Mouse (Mus musculus) myocyte (in vitro differentiated cells): ENCODE results near the gene Plin3. TPM values are rescaled to one million over a fixed set of nuclear protein-coding genes. Genes with fewer than 3 reads are reported as not detected.
"Not testable (repeated sequence)": the region's sequence is repeated elsewhere in the genome, so short reads cannot be mapped to it uniquely, and the experiment has no call there.

Source experiments
- H3K27me3 ChIP-seq: one replicate; pipeline ENCODE4 v1.6.1; 2011; ENCODE audit not compliant: control insufficient read depth, insufficient read depth, insufficient read length
- H3K36me3 ChIP-seq: one replicate; pipeline ENCODE4 v1.6.1; 2011; ENCODE audit not compliant: control insufficient read depth, insufficient read depth
- H3K4me2 ChIP-seq: one replicate; pipeline ENCODE4 v1.6.1; 2011; ENCODE audit warnings: low read depth, control low read depth
- H3K4me3 ChIP-seq: one replicate; pipeline ENCODE4 v1.5.1; 2011; ENCODE audit warnings: mild to moderate bottlenecking, control low read depth, moderate library complexity
- H3K79me2 ChIP-seq: one replicate; pipeline ENCODE4 v1.6.1; 2011; ENCODE audit not compliant: control insufficient read depth, insufficient read depth
- H3ac ChIP-seq: one replicate; pipeline ENCODE4 v1.6.1; 2011; ENCODE audit not compliant: control insufficient read depth, insufficient read length
- CEBPB ChIP-seq: IDR thresholded peaks from 2 replicates; pipeline ENCODE4 v1.6.1; 2011; ENCODE audit warnings: mild to moderate bottlenecking, moderate library complexity; ENCODE audit not compliant: poor library complexity, insufficient read depth, severe bottlenecking
- MAX ChIP-seq: IDR thresholded peaks from one replicate; pipeline ENCODE4 v1.6.1; 2011; ENCODE audit warnings: low read depth, mild to moderate bottlenecking, control low read depth
- MYOD1 ChIP-seq, 3 experiments: IDR thresholded peaks; one replicate each; pipeline ENCODE4 v1.6.1; 2011; ENCODE audit warnings: control low read depth in 2 of 3, low read depth in 2 of 3, mild to moderate bottlenecking in 2 of 3, moderate library complexity in 1 of 3; ENCODE audit not compliant: insufficient read length in 2 of 3, control insufficient read depth in 1 of 3
- MYOG ChIP-seq, 3 experiments: IDR thresholded peaks; one replicate each; pipeline ENCODE4 v1.6.1; 2011; ENCODE audit warnings: control low read depth in 2 of 3, low read depth in 2 of 3, mild to moderate bottlenecking in 2 of 3; ENCODE audit not compliant: insufficient read length in 2 of 3, control insufficient read depth in 1 of 3, insufficient read depth in 1 of 3
- POLR2A ChIP-seq: IDR thresholded peaks from one replicate; pipeline ENCODE4 v1.6.1; 2011; ENCODE audit warnings: low read depth, mild to moderate bottlenecking, control low read depth, moderate library complexity; ENCODE audit not compliant: insufficient read length
- POLR2AphosphoS2 ChIP-seq: IDR thresholded peaks from one replicate; pipeline ENCODE4 v1.6.1; 2011; ENCODE audit warnings: low read depth, control low read depth; ENCODE audit not compliant: insufficient read length
- REST ChIP-seq: IDR thresholded peaks from one replicate; pipeline ENCODE4 v1.6.1; 2011; ENCODE audit warnings: mild to moderate bottlenecking, control low read depth, moderate library complexity; ENCODE audit not compliant: insufficient read depth, insufficient read length
- SRF ChIP-seq: IDR thresholded peaks from one replicate; pipeline ENCODE4 v1.6.1; 2011; ENCODE audit warnings: low read depth; ENCODE audit not compliant: control insufficient read depth, insufficient read length
- TCF12 ChIP-seq: IDR thresholded peaks from one replicate; pipeline ENCODE4 v1.6.1; 2011; ENCODE audit warnings: mild to moderate bottlenecking, control low read depth; ENCODE audit not compliant: poor library complexity, insufficient read depth, severe bottlenecking
- TCF3 ChIP-seq: IDR thresholded peaks from one replicate; pipeline ENCODE4 v1.6.1; 2011; ENCODE audit warnings: low read depth, control low read depth; ENCODE audit not compliant: insufficient read length
- USF1 ChIP-seq: IDR thresholded peaks from one replicate; pipeline ENCODE4 v1.6.1; 2011; ENCODE audit warnings: low read depth, mild to moderate bottlenecking, control low read depth, moderate library complexity
- polyA plus RNA-seq: library from polyadenylated mRNA; unstranded; fragments of >200 nt; fragmentation: generic; extraction: Trizol; gene quantifications from one replicate; pipeline ENCODE4 v1.2.1, GENCODE M21; 2012; ENCODE audit warnings: missing spikeins

The Plin3 gene
- polyA plus RNA-seq, 1 experiment, result 44.8 TPM

DNA sequence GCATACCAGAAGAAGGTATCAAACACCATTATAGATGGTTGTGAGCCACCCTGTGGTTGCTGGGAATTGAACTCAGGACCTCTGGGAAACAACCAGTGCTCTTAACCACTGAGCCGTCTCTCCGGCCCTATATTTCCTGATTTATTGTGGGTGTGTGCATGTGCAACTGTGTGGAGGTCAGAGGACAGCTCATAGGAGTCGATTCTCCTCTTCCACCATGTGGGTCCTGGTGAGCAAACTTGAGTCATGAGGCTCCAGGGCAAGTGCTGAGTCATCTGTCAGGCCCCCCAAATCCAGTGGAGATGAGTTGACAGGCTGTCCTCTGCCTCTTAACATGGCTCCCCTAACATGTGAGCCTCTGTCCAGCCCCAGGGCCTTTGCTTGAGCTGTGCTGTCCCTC is 26.8 kb downstream of the Plin3 start:
- Histone ChIP-seq H3K4me3 (no peak overlapping the region), H3K4me2 (peak overlapping the region; percentile 69), H3K36me3 (no peaks in the 10 kb centered on the region), H3ac (no peak overlapping the region), H3K27me3 (no peaks in the 10 kb centered on the region), H3K79me2 (peaks cover 5% of the 10 kb centered on the region)
- TF ChIP-seq POLR2AphosphoS2 (peak; percentile 49), MYOG (IDR thresholded peaks at IDR 0.05; ENCODE audit: control insufficient read depth in 1 of 3, insufficient read depth in 1 of 3, insufficient read length in 2 of 3, low read depth in 2 of 3) (no peak)

DNA sequence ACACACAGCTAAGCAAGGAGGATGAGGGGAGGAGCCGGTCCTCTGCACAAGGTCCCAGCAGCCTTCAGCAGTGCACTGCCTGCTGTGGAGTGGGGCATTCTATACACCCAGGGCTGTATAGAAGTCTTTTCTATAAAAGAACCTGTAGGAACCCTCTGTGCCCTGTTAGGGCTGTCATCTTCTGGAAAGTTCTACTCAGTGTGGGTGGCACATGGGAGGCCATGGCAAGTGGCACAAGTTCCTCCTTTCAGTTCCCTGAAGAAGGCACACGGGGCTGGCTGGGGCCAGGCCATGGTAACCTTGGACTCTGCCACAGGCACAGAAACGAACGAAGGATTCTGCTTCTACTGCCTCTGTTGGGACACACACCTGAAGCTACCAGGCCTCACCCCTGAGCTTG is 27.7 kb downstream of the Plin3 start:
- Histone ChIP-seq H3K4me3 (no peak overlapping the region), H3K79me2 (peaks cover 14% of the 10 kb centered on the region), H3K27me3 (no peaks in the 10 kb centered on the region), H3ac (no peak overlapping the region), H3K36me3 (peaks cover 7% of the 10 kb centered on the region), H3K4me2 (no peak overlapping the region)
- no peak for TF ChIP-seq MYOG (IDR thresholded peaks at IDR 0.05; ENCODE audit: control insufficient read depth in 1 of 3, insufficient read depth in 1 of 3, insufficient read length in 2 of 3, low read depth in 2 of 3)
- TF ChIP-seq POLR2AphosphoS2, result peak; percentile 28
- no peak for TF ChIP-seq CEBPB
- TF ChIP-seq USF1, result no peak

DNA sequence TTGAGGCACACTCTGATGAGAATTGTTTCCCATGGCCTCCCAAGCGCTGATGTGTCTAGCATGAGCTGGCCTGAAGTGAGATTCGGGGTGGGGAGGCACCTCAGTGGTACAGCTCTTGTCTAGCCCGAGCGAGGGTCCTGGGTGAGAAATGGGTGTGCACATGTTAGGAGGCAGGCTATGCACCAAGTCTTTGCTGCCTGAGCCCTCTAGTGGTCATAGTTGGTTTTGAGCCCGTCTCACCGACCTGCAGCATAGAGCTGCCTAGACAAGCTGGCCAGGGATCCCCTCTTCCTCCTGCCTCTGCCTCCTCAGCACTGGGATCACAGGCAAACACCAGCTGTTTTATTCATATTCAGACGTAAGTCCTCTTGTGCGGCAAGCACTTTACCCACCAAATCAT is 28.7 kb downstream of the Plin3 start:
- Histone ChIP-seq H3K36me3 (peaks cover 7% of the 10 kb centered on the region), H3K4me2 (no peak overlapping the region), H3ac (no peak overlapping the region), H3K27me3 (no peaks in the 10 kb centered on the region), H3K79me2 (peaks cover 24% of the 10 kb centered on the region), H3K4me3 (no peak overlapping the region)
- peak; percentile 64 for TF ChIP-seq POLR2AphosphoS2
- TF ChIP-seq TCF12, result no peak

DNA sequence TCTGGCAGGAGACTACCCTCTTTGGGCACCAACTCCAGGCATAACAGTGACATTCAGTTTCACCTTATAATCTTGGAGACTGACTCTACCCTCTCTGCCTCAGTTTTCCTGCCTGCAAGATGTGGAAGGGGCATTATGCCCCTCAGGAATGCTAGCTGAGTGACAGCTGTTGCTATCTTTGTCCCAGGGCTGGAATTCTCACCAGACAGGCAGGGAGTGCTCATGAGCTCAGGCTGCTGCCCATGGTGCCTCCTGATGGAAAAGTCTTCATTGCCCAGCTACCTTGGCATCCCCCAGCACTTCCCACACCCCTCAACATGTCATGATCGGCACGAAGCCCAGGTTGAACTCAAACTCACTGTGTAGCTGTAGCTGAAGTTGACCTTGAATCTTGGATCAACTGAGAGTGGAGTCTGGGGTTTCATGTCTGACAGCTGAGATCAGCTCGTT is 30.0 kb downstream of the Plin3 start:
- Histone ChIP-seq H3ac (no peak overlapping the region), H3K79me2 (peaks cover 34% of the 10 kb centered on the region), H3K36me3 (peaks cover 7% of the 10 kb centered on the region), H3K27me3 (no peaks in the 10 kb centered on the region), H3K4me2 (peak overlapping the region; percentile 56), H3K4me3 (no peak overlapping the region)
- no peak for TF ChIP-seq REST
- TF ChIP-seq MYOG (IDR thresholded peaks at IDR 0.05; ENCODE audit: control insufficient read depth in 1 of 3, insufficient read depth in 1 of 3, insufficient read length in 2 of 3, low read depth in 2 of 3), result peak; percentile 37 to 81 (median 46)
- TF ChIP-seq POLR2AphosphoS2, result peak; percentile 84
- peak in 2 of 3 experiments; percentile 49 to 80 for TF ChIP-seq MYOD1 (IDR thresholded peaks at IDR 0.05; ENCODE audit: control insufficient read depth in 1 of 3, insufficient read length in 2 of 3, low read depth in 2 of 3)

DNA sequence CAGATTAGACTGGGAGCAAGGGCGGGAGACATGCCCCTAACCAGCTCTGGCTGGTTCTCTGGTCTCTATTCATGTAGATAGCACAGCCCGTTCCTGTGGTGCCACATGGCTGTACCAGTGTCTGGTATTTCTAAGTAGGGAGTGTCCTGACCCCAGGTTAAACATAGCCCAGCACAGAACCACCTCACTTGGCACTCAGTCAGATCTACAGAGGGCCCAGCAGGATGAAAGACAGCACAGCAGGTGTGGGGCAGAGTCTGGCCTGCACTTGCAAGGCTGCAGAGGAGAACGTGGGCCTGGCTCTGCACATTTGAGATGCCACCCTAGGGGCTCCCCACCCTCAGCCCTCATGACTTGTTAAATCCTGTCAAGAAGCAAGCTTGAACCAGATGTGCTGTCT is 31.5 kb downstream of the Plin3 start:
- peak overlapping the region; percentile 77 for H3K4me2 ChIP-seq
- peaks cover 7% of the 10 kb centered on the region for H3K36me3 ChIP-seq
- peak; percentile 48 to 96 (median 70) for TF ChIP-seq MYOG (IDR thresholded peaks at IDR 0.05; ENCODE audit: control insufficient read depth in 1 of 3, insufficient read depth in 1 of 3, insufficient read length in 2 of 3, low read depth in 2 of 3)
- peak; percentile 68 for TF ChIP-seq TCF12
- TF ChIP-seq TCF3, result peak; percentile 22
- no peak for TF ChIP-seq MAX
- TF ChIP-seq MYOD1 (IDR thresholded peaks at IDR 0.05; ENCODE audit: control insufficient read depth in 1 of 3, insufficient read length in 2 of 3, low read depth in 2 of 3), result peak; percentile 59 to 98 (median 92)
- no peak for TF ChIP-seq SRF
- peak; percentile 35 for TF ChIP-seq POLR2AphosphoS2
- no peak overlapping the region for H3ac ChIP-seq
- H3K4me3 ChIP-seq, result no peak overlapping the region
- H3K79me2 ChIP-seq, result peaks cover 40% of the 10 kb centered on the region
- no peaks in the 10 kb centered on the region for H3K27me3 ChIP-seq

DNA sequence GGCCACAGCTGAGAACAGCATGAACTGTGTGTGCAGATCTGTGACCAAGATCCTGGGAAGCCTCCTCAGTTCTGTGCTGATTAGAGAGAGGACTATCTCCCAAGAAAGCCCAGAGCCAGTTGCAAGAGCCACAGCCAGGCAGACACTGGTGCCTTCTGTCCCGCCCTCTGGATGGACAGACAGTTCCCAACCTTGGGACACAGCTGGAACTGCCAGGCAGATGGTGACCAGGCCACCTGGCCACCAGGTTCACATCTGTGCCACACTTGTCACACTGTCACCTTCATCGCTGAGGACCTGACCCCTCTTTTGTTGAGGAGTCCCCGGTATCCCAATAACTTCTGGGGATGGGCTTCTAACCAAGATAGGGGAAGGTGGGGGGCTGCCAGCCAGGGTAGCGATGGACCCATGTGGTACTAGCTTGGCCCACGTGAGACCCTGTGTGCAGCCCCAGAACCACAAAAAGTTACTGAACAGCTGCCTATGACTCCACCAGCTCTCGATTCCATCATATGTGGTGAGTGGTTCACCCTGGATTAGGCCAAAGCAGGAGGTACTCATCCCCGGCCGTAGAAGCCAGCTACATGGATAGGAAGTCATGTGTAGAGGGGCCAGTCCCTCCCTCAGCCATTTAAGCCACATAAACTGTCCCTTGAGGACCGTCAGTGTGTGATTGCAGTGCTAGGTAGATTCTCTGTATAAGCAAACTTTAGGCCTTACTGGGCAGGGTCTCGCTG is 33.2 kb downstream of the Plin3 start:
- Histone ChIP-seq H3K4me3 (peak overlapping the region; percentile 50), H3K79me2 (peaks cover 40% of the 10 kb centered on the region), H3ac (no peak overlapping the region), H3K36me3 (peaks cover 7% of the 10 kb centered on the region), H3K4me2 (peak overlapping the region; percentile 77), H3K27me3 (no peaks in the 10 kb centered on the region)
- TF ChIP-seq POLR2A, result no peak
- no peak for TF ChIP-seq MAX
- TF ChIP-seq REST, result no peak
- TF ChIP-seq MYOD1 (IDR thresholded peaks at IDR 0.05; ENCODE audit: control insufficient read depth in 1 of 3, insufficient read length in 2 of 3, low read depth in 2 of 3), result no peak

DNA sequence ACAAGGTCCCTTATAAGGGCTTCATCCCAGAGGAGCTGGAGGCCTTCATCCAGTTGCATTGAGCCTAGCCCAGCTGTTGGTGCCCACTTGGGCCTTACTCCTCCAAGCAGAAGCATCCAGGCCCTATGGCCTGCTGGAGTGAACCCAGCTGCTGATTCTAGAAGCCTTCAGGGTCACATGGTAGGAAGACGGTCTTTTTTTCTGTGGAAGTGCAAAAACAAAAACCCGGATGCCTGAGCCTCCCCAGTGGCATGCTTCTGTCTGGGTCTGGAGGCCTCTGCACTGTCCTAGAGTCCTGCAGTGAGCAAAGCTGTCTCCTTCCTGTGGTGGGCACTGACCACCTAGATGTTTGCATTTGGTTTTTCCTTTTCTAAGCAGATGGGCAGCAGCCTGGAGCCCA is 33.9 kb downstream of the Plin3 start:
- H3K36me3 ChIP-seq, H3ac ChIP-seq, H3K27me3 ChIP-seq: not testable (repeated sequence)
- H3K4me2 ChIP-seq, result peak overlapping the region; percentile 77
- H3K4me3 ChIP-seq, result peak overlapping the region; percentile 50
- peaks cover 40% of the 10 kb centered on the region for H3K79me2 ChIP-seq

DNA sequence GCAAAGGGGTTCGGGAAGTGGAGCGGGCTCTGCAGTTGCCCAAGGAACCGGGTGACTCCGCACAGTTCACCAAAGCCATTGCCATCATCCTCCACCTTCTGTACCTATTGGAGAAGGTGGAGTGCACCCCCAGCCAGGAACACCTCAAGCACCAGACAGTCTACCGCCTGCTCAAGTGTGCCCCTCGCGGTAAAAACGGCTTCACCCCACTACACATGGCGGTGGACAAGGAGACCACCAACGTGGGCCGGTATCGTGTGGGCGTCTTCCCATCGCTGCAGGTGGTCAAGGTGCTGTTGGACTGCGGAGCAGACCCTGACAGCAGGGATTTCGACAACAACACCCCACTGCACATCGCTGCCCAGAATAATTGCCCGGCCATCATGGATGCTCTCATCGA is 34.4 kb downstream of the Plin3 start:
- not testable (repeated sequence) for H3ac ChIP-seq, H3K36me3 ChIP-seq, H3K27me3 ChIP-seq
- Histone ChIP-seq H3K4me3 (peak overlapping the region; percentile 50), H3K4me2 (peak overlapping the region; percentile 77), H3K79me2 (peaks cover 40% of the 10 kb centered on the region)
